Comparison of ENCODE assay signal across 14 mouse cellular contexts in the genomic region with DNA sequence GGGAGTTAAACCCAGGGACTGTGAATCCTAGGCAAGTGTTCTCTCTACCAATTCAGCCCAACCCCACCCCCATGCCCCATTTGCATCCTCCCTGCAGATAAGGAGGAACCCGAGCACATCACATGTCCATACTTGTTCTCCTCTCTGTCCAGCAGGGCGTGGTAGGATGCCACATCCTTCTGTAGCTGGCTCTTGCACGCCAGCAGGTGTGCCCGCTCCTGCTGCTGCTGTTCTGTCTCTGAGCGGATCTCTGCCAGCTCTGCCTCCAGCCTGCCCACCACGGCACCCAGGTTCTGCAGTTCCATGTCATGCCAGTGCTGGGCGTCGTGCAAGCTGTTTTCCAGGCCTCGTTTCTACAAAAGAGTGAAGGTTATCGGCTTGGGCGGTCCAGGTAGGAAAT. TPM values are rescaled to one million over a fixed set of nuclear protein-coding genes. Genes with fewer than 3 reads are reported as not detected.
DNase-seq lines count a peak whose midpoint lies in the region; ATAC-seq and TF ChIP-seq lines count a peak whose summit lies in the region.
"Had no signal": no experiment of that assay in that cellular context is flagged by ENCODE, and none has a peak within 500 bp of the region (broad histone marks: within the 10 kb centered on the region; RNA-seq: fewer than 3 reads in every experiment).

No protein-coding gene starts in this region.

- H3K79me3 ChIP-seq in C2C12 (ENCODE audit: low read depth) = no peaks in the 10 kb centered on the region

- DNase-seq in A20 (ENCODE audit: low read depth, low spot score) (peak; percentile 82), ZHBTc4 (ENCODE audit: low read depth, low spot score) (peak; percentile 57)
- peak; percentile 72 to 73 for DNase-seq in spleen, postnatal 36 days (ENCODE audit: low spot score in 2 of 2)
- no peak for DNase-seq in embryonic facial prominence, embryonic 10.5 days (ENCODE audit: low spot score)
- no peak for DNase-seq in cerebellum, adult 18-20 months
- DNase-seq: adrenal gland, adult 2 months; cerebellum, adult 11-12 months had no signal

- no peak overlapping the region for H3K4me3 ChIP-seq in C2C12 (ENCODE audit: insufficient read depth, poor library complexity, severe bottlenecking)
- H3K4me3 ChIP-seq in embryonic facial prominence, embryonic 10.5 days = no peak overlapping the region
- H3K4me3 ChIP-seq in forebrain, embryonic 16.5 days (replicated peaks; ENCODE audit: low read length) = no peak overlapping the region
- H3K4me3 ChIP-seq: heart, embryonic 15.5 days; left cerebral cortex, adult 2 months; midbrain, embryonic 15.5 days; stomach, embryonic 15.5 days had no signal

- no peak for ATAC-seq in forebrain, embryonic 16.5 days
- ATAC-seq: midbrain, embryonic 15.5 days had no signal

- H3K79me2 ChIP-seq in C2C12 (ENCODE audit: control insufficient read depth, insufficient read depth) = no peaks in the 10 kb centered on the region

- no peak overlapping the region for H3K9ac ChIP-seq in forebrain, embryonic 16.5 days (replicated peaks; ENCODE audit: low read depth, low read length)
- H3K9ac ChIP-seq: heart, embryonic 15.5 days; liver, embryonic 14.5 days; midbrain, embryonic 15.5 days; stomach, embryonic 15.5 days had no signal

- no peak for TF ChIP-seq CTCF in C2C12 (IDR thresholded peaks at IDR 0.05; ENCODE audit: control insufficient read depth, insufficient read depth, insufficient read length)

- H3K4me2 ChIP-seq in forebrain, embryonic 16.5 days (ENCODE audit: low read length) = no peak overlapping the region
- H3K4me2 ChIP-seq: heart, embryonic 15.5 days; midbrain, embryonic 15.5 days; stomach, embryonic 15.5 days had no signal

- H3K27me3 ChIP-seq in C2C12 (ENCODE audit: control insufficient read depth, insufficient read depth, insufficient read length) = no peaks in the 10 kb centered on the region
- no peaks in the 10 kb centered on the region for H3K27me3 ChIP-seq in embryonic facial prominence, embryonic 10.5 days (replicated peaks; ENCODE audit: low read depth, poor library complexity, severe bottlenecking)
- no peaks in the 10 kb centered on the region for H3K27me3 ChIP-seq in forebrain, embryonic 16.5 days (replicated peaks; ENCODE audit: control insufficient read depth, insufficient read depth, low read length)
- H3K27me3 ChIP-seq: heart, embryonic 15.5 days; midbrain, embryonic 15.5 days; stomach, embryonic 15.5 days had no signal

- 77% methylated on average over 11 of the region's 11 CpGs for WGBS in embryonic facial prominence, embryonic 10.5 days
- WGBS in forebrain, embryonic 16.5 days = 79% methylated on average over 11 of the region's 11 CpGs

- H3K4me1 ChIP-seq in embryonic facial prominence, embryonic 10.5 days = peaks cover 20% of the 10 kb centered on the region
- peaks cover 9% of the 10 kb centered on the region; the same call in 1 of the 2 replicates for H3K4me1 ChIP-seq in forebrain, embryonic 16.5 days (replicated peaks; ENCODE audit: control insufficient read depth, insufficient read depth, low read length)
- H3K4me1 ChIP-seq: stomach, embryonic 15.5 days had no signal

- H3K36me3 ChIP-seq in C2C12 (ENCODE audit: control insufficient read depth, insufficient read depth) = no peaks in the 10 kb centered on the region
- no peaks in the 10 kb centered on the region for H3K36me3 ChIP-seq in embryonic facial prominence, embryonic 10.5 days (replicated peaks)
- H3K36me3 ChIP-seq in forebrain, embryonic 16.5 days (ENCODE audit: control insufficient read depth, insufficient read depth) = no peaks in the 10 kb centered on the region
- H3K36me3 ChIP-seq: heart, embryonic 15.5 days; midbrain, embryonic 15.5 days; stomach, embryonic 15.5 days had no signal

- H3ac ChIP-seq in C2C12 (ENCODE audit: control insufficient read depth, insufficient read length, low read depth) = no peak overlapping the region

- H3K9me3 ChIP-seq in embryonic facial prominence, embryonic 10.5 days = no peaks in the 10 kb centered on the region
- no peaks in the 10 kb centered on the region for H3K9me3 ChIP-seq in forebrain, embryonic 16.5 days (ENCODE audit: control insufficient read depth, low read length)
- H3K9me3 ChIP-seq: heart, embryonic 15.5 days; midbrain, embryonic 15.5 days; stomach, embryonic 15.5 days had no signal

- H3K27ac ChIP-seq in embryonic facial prominence, embryonic 10.5 days (replicated peaks) = no peak overlapping the region
- no peak overlapping the region for H3K27ac ChIP-seq in forebrain, embryonic 16.5 days (ENCODE audit: low read length)
- H3K27ac ChIP-seq: heart, embryonic 15.5 days; left cerebral cortex, adult 2 months; liver, embryonic 14.5 days; midbrain, embryonic 15.5 days; stomach, embryonic 15.5 days had no signal

TF ChIP-seq in C2C12, 6 proteins besides CTCF, POLR2A, EP300 and RAD21:
- TF ChIP-seq FOSL1 (IDR thresholded peaks at IDR 0.05; ENCODE audit: insufficient read depth, low read length, poor library complexity, severe bottlenecking) = no peak
- no peak for TF ChIP-seq MYOG (IDR thresholded peaks at IDR 0.05; ENCODE audit: control insufficient read depth, extremely low read depth, insufficient read length)
- peak; percentile 21 for TF ChIP-seq USF1 (IDR thresholded peaks at IDR 0.05; ENCODE audit: low read depth)

RNA-seq across cellular contexts. Expression of gene Bfsp2, which starts 53.8 kb away (rescaled TPM):
- 0.22 TPM for polyA plus RNA-seq in C2C12 (2012; fragmentation: generic; extraction: Trizol)
- 0.75 and 1.3 TPM in 2 replicates for polyA plus RNA-seq in embryonic facial prominence, embryonic 10.5 days (2016; fragmentation: Nextera tagmentation; extraction: Ambion mirVana)
- 0.90 and 1.1 TPM in 2 replicates for polyA plus RNA-seq in forebrain, embryonic 16.5 days (2015; fragmentation: Nextera tagmentation; extraction: Ambion mirVana)
- polyA plus RNA-seq: adrenal gland, adult 2 months had no signal

Comparison
In these comparisons a context has a peak if more than half of its experiments do, and no peak if none do; other contexts are left out.
1. DNase-seq: peak in A20 (single experiment), ZHBTc4 (single experiment) and spleen, postnatal 36 days (2 of 2); none in embryonic facial prominence, embryonic 10.5 days (single experiment) and cerebellum, adult 18-20 months (0 of 2).